Mouse (Mus musculus) bone marrow macrophage, adult 2 months (primary cell): ENCODE measurements around the gene 6430571L13Rik.

Source experiments
- CTCF ChIP-seq: IDR thresholded peaks from 2 replicates; pipeline ENCODE4 v1.5.1; 2012; ENCODE audit warnings: low read depth, mild to moderate bottlenecking, low read length, moderate library complexity
- POLR2A ChIP-seq: IDR thresholded peaks from 2 replicates; pipeline ENCODE4 v1.6.1; 2012; ENCODE audit warnings: mild to moderate bottlenecking, low read depth, low read length, borderline replicate concordance

GRCm38 (mm10) chr9:107327879-107328620 is 12.4 kb upstream of the 6430571L13Rik start:
- TF ChIP-seq CTCF, result no peak
- TF ChIP-seq POLR2A, result no peak
